Mouse (Mus musculus) kidney, embryonic 14.5 days (tissue): ENCODE measurements at regions not wholly inside any gene's neighbourhood (a gene's known extent, or its start where the extent isn't known, plus 50 kb on each side); places are given as distances from the start of the nearest gene placed in this dataset.

Experiments used
- ATAC-seq: fragments of 200-750 bp; cut with Nextera tagmentation; 2 replicates; pipeline ENCODE4 v1.8.0; 2017; ENCODE audit warnings: moderate number of reproducible peaks, mild to moderate bottlenecking, moderate TSS enrichment, moderate library complexity; ENCODE audit not compliant: low FRiP score, low TSS enrichment
- H3K27ac ChIP-seq: fragments of 300-500 bp; sonication (generic); 2 replicates; pipeline ENCODE4 v1.5.1; 2014; ENCODE audit warnings: low read depth, mild to moderate bottlenecking, low read length, moderate library complexity, mixed read lengths
- H3K27me3 ChIP-seq: fragments of 300-500 bp; sonication (generic); 2 replicates; pipeline ENCODE4 v1.6.1; 2014; ENCODE audit warnings: mild to moderate bottlenecking, low read length; ENCODE audit not compliant: control insufficient read depth, insufficient read depth
- H3K36me3 ChIP-seq: fragments of 300-500 bp; sonication (generic); 2 replicates; pipeline ENCODE4 v1.6.1; 2014; ENCODE audit warnings: low read length, mixed read lengths; ENCODE audit not compliant: control insufficient read depth, insufficient read depth
- H3K4me1 ChIP-seq: fragments of 300-500 bp; sonication (generic); 2 replicates; pipeline ENCODE4 v1.6.1; 2014; ENCODE audit warnings: low read length, mixed read lengths; ENCODE audit not compliant: control insufficient read depth, insufficient read depth
- H3K4me2 ChIP-seq: fragments of 300-500 bp; sonication (generic); replicated peaks from 2 replicates; pipeline ENCODE4 v1.6.1; 2014; ENCODE audit warnings: low read depth, mild to moderate bottlenecking, low read length
- H3K4me3 ChIP-seq: fragments of 300-500 bp; sonication (generic); 2 replicates; pipeline ENCODE4 v1.5.1; 2014; ENCODE audit warnings: mild to moderate bottlenecking, low read length
- H3K9ac ChIP-seq: fragments of 300-500 bp; sonication (generic); 2 replicates; pipeline ENCODE4 v1.6.1; 2014; ENCODE audit warnings: low read depth, mild to moderate bottlenecking, low read length, moderate library complexity
- H3K9me3 ChIP-seq: fragments of 300-500 bp; sonication (generic); 2 replicates; pipeline ENCODE4 v1.6.1; 2016; ENCODE audit warnings: low read length; ENCODE audit not compliant: control insufficient read depth
- WGBS: fragments of 180-500 bp; shearing (Covaris S2); extraction: QIAGEN DNeasy Blood & Tissue Kit; methylation state at CpG from one replicate; pipeline ENCODE4 v1.1.7; 2014; 5-methylcytosine and 5-hydroxymethylcytosine counted together

DNA sequence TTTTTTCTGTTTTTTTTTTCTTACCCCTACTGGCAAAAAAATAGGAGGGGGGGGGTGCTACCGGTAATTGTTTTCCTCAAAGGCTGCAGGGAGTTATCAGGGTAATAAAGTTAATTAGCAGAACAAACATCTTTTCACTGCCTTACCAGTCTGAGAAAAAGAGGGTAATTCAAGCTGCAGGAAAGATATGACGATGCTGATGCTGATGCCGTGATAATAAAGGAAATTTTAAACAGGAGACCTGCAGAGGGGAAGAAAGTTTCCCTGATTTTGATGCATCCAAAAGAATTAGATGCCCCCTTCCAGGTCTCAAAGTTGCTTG is 145.7 kb upstream of the Sox2 start:
- H3K27ac ChIP-seq = no peak overlapping the region
- no peaks in the 10 kb centered on the region for H3K4me1 ChIP-seq
- 3% methylated on average over 3 of the region's 3 CpGs for WGBS
- no peaks in the 10 kb centered on the region for H3K36me3 ChIP-seq
- no peak for ATAC-seq
- H3K4me3 ChIP-seq = no peak overlapping the region
- no peak overlapping the region for H3K4me2 ChIP-seq
- H3K9ac ChIP-seq = no peak overlapping the region
- H3K9me3 ChIP-seq = no peaks in the 10 kb centered on the region
- no peaks in the 10 kb centered on the region for H3K27me3 ChIP-seq

DNA sequence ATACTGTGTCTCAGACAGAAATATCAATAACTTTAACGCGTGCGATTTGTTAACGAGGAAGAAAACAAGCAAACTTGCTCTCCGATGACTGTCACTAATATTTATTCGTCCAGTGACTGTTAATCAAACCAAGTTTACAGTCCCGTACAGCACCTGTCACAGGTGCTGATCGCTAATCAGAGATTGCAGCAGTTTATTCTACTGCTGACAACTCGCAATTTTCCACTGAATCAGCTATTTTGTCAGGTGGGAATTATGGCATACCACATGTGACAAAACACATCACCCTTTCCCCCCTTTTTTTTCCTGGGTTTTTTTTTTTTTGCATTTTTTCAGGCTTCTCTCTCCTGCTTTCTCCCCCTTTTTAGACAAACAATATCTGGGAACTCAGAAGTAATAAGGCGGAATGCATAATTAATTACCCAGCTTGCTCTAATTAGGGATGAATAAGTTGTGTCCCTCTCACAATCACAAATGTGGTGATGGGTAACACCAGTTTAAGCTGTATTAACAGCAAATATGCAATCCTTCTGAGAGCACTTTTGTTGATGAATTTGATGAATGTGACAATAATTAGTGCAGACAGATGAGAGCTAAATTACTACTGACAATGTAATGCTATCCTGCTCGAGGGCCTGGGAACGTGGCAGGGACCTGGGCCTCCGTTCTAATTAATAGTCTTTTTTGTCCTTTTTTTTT is 146.2 kb upstream of the Sox2 start:
- Histone ChIP-seq H3K27ac (no peak overlapping the region), H3K9me3 (no peaks in the 10 kb centered on the region), H3K36me3 (no peaks in the 10 kb centered on the region), H3K4me1 (no peaks in the 10 kb centered on the region), H3K27me3 (no peaks in the 10 kb centered on the region), H3K9ac (no peak overlapping the region), H3K4me2 (no peak overlapping the region), H3K4me3 (no peak overlapping the region)
- WGBS = 37% methylated on average over 13 of the region's 13 CpGs
- ATAC-seq = no peak

DNA sequence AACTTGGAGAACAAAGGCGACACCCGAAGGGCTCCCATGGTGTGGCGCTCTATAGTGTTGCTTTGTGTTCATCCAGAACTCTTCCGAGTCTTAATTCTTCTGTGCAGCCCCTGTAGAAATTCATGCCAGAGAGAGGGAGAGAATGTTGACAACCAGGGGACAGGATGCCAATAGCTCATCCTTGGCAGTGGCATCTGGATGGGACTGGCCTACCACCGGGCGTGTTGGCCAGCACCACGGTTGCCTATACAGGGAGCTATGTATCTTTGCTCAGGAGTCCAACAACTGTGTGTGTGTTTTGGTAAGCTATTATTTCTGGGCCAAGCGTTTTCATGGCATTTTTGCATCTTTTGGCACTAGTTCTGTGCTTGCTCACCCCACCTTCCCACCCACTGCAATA is 153.4 kb upstream of the Sox2 start:
- Histone ChIP-seq H3K27ac (no peak overlapping the region), H3K36me3 (no peaks in the 10 kb centered on the region), H3K4me2 (no peak overlapping the region), H3K9ac (no peak overlapping the region), H3K27me3 (no peaks in the 10 kb centered on the region), H3K4me1 (no peaks in the 10 kb centered on the region), H3K4me3 (no peak overlapping the region), H3K9me3 (no peaks in the 10 kb centered on the region)
- no peak for ATAC-seq
- WGBS = 89% methylated on average over 8 of the region's 8 CpGs

DNA sequence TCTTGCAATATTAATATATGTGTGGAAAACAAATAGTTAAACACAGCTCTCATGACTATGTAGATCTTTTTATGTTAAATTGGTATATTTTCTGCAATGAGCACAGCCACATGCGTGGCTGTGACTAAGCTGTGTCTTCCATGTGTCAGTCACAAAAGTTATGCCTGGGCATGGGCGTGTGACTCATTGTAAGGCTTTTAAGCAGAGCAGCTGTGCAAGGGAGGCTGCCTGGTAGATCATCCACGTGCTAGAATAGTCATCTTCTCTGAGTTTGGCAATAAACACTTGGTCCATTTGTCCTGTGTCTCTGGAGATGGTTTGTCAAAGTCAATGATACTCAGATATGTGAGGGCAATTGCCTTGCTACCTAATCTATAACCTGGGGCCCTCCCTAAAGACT is 154.6 kb upstream of the Sox2 start:
- no peaks in the 10 kb centered on the region for H3K9me3 ChIP-seq
- no peak overlapping the region for H3K4me3 ChIP-seq
- no peaks in the 10 kb centered on the region for H3K4me1 ChIP-seq
- WGBS = 64% methylated on average over 3 of the region's 3 CpGs
- no peaks in the 10 kb centered on the region for H3K36me3 ChIP-seq
- H3K27me3 ChIP-seq = no peaks in the 10 kb centered on the region
- no peak overlapping the region for H3K9ac ChIP-seq
- no peak overlapping the region for H3K27ac ChIP-seq
- H3K4me2 ChIP-seq = no peak overlapping the region
- ATAC-seq = no peak

DNA sequence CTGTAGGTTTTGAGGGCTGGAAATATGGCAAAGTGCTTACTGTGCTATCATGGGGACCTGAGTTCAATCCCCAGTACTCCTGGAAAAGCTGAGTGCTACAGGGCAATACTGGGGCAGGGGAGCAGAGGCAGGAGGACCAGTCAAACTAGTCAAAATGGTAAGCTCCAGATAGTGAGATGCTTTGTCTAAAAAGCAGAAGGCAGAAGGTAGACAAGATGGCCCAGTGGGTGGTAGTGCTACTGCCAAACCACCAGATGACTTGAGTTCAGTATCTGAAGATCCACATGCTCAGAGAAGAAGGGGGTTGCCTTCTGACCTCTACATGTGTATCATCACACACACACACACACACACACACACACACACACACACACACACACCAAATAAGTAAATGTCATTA is 156.3 kb upstream of the Sox2 start:
- H3K9me3 ChIP-seq = no peaks in the 10 kb centered on the region
- H3K36me3 ChIP-seq = no peaks in the 10 kb centered on the region
- no peaks in the 10 kb centered on the region for H3K4me1 ChIP-seq
- H3K27me3 ChIP-seq = no peaks in the 10 kb centered on the region
- H3K9ac ChIP-seq = no peak overlapping the region
- no peak overlapping the region for H3K4me3 ChIP-seq
- H3K4me2 ChIP-seq = no peak overlapping the region
- ATAC-seq = no peak
- no peak overlapping the region for H3K27ac ChIP-seq

DNA sequence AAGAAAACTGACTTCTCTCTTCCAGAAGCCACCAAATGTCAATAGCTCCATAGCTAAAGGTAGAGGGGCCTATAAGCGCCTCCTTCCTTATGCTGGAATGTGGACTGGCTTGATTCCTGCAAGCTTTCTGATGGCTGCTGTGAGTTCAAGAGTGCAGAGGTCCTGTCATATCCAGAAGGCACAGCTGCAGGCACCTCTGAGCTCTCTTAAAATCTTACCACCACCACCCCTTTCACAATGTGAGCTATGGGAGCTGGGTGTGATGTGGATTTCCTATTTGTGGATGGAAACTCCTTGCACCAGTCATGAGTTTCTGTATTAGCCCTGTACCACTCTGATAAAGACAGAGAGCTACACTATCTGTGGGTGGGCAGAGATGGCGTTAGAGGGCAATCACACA is 161.2 kb upstream of the Sox2 start:
- 89% methylated on average over 2 of the region's 2 CpGs for WGBS
- Histone ChIP-seq H3K27ac (no peak overlapping the region), H3K4me2 (no peak overlapping the region), H3K9me3 (no peaks in the 10 kb centered on the region), H3K27me3 (no peaks in the 10 kb centered on the region), H3K9ac (no peak overlapping the region), H3K36me3 (no peaks in the 10 kb centered on the region), H3K4me1 (no peaks in the 10 kb centered on the region), H3K4me3 (no peak overlapping the region)
- no peak for ATAC-seq

DNA sequence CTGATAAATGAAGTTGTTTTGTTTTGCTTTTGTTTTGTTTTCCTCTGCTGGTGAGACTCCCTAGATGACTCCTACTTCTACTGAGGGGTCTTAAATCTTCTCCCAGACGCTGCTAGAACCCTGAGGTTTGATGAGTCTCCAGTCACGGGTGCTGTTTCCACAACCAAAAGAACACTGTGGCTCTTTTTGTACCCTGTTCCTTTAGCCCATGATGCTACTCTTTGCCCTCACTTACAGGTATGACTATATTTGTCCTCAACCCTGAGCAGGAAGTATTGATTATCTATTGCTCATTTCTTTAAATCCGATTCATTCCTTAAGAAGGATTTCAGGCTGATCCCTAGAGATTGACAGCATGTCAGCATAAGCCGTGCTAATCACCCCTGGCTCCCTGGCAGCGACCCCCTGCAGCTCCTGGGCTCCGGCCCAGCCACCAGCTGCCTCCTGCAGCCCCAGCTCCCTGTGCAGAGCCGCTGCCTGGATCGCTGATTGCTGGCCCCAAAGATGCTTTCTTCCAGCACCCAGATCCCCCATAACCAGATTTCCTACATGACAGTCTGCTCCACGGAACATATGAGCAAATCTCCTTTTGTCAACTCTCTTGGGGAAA is 163.7 kb upstream of the Sox2 start:
- Histone ChIP-seq H3K4me3 (no peak overlapping the region), H3K27me3 (no peaks in the 10 kb centered on the region), H3K9me3 (no peaks in the 10 kb centered on the region), H3K27ac (no peak overlapping the region), H3K4me2 (no peak overlapping the region), H3K4me1 (no peaks in the 10 kb centered on the region), H3K36me3 (no peaks in the 10 kb centered on the region), H3K9ac (no peak overlapping the region)
- WGBS = 13% methylated on average over 9 of the region's 9 CpGs
- ATAC-seq = no peak

DNA sequence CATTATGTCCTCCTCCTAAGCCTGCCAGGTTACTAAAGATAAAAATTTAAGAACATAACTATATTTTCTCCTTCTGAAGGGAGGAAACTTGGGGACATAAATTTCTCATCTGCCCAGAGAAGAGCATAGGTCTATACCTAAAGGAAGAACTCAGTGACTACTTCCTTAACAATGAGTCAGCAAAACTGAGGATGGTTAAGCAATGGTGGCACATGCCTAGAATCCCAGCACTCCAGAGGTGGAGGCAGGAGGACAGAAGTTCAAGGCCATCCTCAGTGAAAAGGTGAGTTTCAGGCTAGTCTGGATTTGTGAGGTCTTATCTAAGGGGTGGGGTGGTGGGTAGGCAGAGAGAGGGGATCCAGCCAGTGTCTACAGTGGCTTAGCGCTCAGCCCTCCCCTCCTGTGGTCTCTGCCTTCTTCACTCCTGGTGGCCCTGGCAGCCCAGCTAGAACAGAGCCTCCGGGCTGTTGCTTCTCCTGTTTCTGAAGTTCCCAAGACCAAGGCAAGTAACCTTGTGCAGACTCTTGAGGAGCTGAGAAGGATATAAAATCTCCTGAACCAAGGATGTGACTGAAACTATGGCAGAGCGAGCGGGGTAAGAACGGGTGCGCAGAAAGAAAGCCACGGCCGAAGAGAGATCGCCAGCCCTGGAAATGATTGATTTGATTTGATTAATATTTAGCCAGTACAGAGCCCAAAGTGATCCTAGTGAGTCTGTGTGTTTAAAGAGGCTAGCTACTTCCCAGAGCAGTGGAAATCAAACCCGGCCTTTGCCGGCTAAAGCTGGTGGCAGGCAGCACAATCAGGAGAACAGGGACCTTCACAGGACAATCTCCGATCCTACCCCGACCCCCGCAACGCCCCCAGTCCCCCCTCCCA is 164.6 kb upstream of the Sox2 start:
- H3K9ac ChIP-seq = no peak overlapping the region
- no peaks in the 10 kb centered on the region for H3K9me3 ChIP-seq
- H3K4me3 ChIP-seq = no peak overlapping the region
- H3K4me1 ChIP-seq = no peaks in the 10 kb centered on the region
- ATAC-seq = peak; percentile 66; the same call in 1 of the 2 replicates
- no peaks in the 10 kb centered on the region for H3K36me3 ChIP-seq
- H3K27ac ChIP-seq = no peak overlapping the region
- H3K4me2 ChIP-seq = no peak overlapping the region
- H3K27me3 ChIP-seq = no peaks in the 10 kb centered on the region
- 40% methylated on average over 15 of the region's 15 CpGs for WGBS

DNA sequence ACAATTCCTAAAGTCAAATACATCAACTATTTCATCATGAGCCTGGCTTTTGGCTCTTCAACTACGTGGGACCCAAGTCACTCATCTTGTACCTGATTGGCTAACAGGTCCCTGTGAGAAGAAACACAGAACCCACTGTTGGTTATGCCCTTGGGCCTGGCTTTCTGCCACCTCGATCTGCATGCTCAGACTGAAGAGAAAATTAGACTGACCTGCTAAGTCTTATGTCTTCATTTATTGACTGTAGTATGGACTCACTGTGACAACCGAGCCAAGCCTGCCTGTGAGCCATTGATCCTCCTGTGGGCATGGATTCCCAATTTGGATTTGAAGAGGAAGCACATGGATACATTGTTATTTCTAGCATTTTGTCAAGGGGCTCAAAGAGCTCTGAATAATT is 166.3 kb upstream of the Sox2 start:
- WGBS = 87% methylated on average over 3 of the region's 3 CpGs
- H3K4me2 ChIP-seq = no peak overlapping the region
- no peak overlapping the region for H3K9ac ChIP-seq
- H3K27ac ChIP-seq = no peak overlapping the region
- no peaks in the 10 kb centered on the region for H3K27me3 ChIP-seq
- H3K4me1 ChIP-seq = no peaks in the 10 kb centered on the region
- no peak overlapping the region for H3K4me3 ChIP-seq
- H3K9me3 ChIP-seq = no peaks in the 10 kb centered on the region
- no peak for ATAC-seq
- H3K36me3 ChIP-seq = no peaks in the 10 kb centered on the region
